Mouse (Mus musculus) C2C12 (cell line): ENCODE measurements at regions not wholly inside any gene's neighbourhood (a gene's known extent, or its start where the extent isn't known, plus 50 kb on each side); places are given as distances from the start of the nearest gene placed in this dataset.

Source experiments
- H3K27me3 ChIP-seq: one replicate; pipeline ENCODE4 v1.6.1; 2011; ENCODE audit not compliant: control insufficient read depth, insufficient read depth, insufficient read length
- H3K36me3 ChIP-seq: one replicate; pipeline ENCODE4 v1.6.1; 2011; ENCODE audit not compliant: control insufficient read depth, insufficient read depth
- H3K4me3 ChIP-seq: one replicate; pipeline ENCODE4 v1.5.1; 2011; ENCODE audit warnings: mild to moderate bottlenecking, control low read depth; ENCODE audit not compliant: poor library complexity, insufficient read depth, severe bottlenecking
- H3K79me2 ChIP-seq: one replicate; pipeline ENCODE4 v1.6.1; 2011; ENCODE audit not compliant: control insufficient read depth, insufficient read depth
- H3K79me3 ChIP-seq: one replicate; pipeline ENCODE4 v1.6.1; 2011; ENCODE audit warnings: low read depth, control low read depth
- H3ac ChIP-seq: one replicate; pipeline ENCODE3; 2011; ENCODE audit warnings: low read depth; ENCODE audit not compliant: control insufficient read depth, insufficient read length
- CEBPB ChIP-seq: IDR thresholded peaks from one replicate; pipeline ENCODE4 v1.6.1; 2011; ENCODE audit warnings: low read depth, mild to moderate bottlenecking, control low read depth, moderate library complexity
- CTCF ChIP-seq: IDR thresholded peaks from one replicate; pipeline ENCODE4 v1.5.1; 2011; ENCODE audit not compliant: control insufficient read depth, insufficient read depth, insufficient read length
- FOSL1 ChIP-seq: IDR thresholded peaks from one replicate; pipeline ENCODE4 v1.8.0; 2011; ENCODE audit warnings: mild to moderate bottlenecking, low read length; ENCODE audit not compliant: poor library complexity, insufficient read depth, severe bottlenecking
- MAX ChIP-seq: IDR thresholded peaks from one replicate; pipeline ENCODE4 v1.6.1; 2011; ENCODE audit warnings: mild to moderate bottlenecking, control low read depth
- MYOD1 ChIP-seq: IDR thresholded peaks from one replicate; pipeline ENCODE4 v1.6.1; 2011; ENCODE audit warnings: low read depth; ENCODE audit not compliant: control insufficient read depth, insufficient read length
- MYOG ChIP-seq: IDR thresholded peaks from one replicate; pipeline ENCODE4 v1.6.1; 2011; ENCODE audit not compliant: control insufficient read depth, insufficient read length; ENCODE audit errors: extremely low read depth
- USF1 ChIP-seq: IDR thresholded peaks from one replicate; pipeline ENCODE4 v1.6.1; 2011; ENCODE audit warnings: low read depth, mild to moderate bottlenecking, control low read depth, moderate library complexity

DNA sequence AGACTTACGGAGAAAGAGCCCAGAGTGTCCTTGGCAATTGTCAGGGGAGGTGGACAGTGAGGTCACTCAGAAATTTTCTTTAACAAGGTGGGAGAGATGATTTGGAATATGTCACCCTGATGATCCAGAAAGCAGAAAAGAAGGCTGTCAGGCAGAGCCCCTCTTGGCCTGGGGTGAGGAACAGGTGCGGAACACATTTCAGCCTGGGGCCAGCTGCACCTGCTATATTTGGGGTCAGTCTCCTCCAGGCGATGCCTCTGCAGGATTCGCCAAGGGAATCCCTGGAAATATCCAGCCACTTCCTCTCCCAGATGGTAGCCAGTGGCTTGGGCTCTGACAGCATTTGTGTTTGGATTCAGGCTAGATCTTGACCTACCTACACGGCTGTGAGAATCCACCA, 134.8 kb upstream of the Ctnnb1 start:
- Histone ChIP-seq H3K79me2 (no peaks in the 10 kb centered on the region), H3K36me3 (no peaks in the 10 kb centered on the region), H3K79me3 (no peaks in the 10 kb centered on the region), H3K27me3 (no peaks in the 10 kb centered on the region), H3ac (no peak overlapping the region), H3K4me3 (no peak overlapping the region)
- no peak for TF ChIP-seq CEBPB
- no peak for TF ChIP-seq CTCF
- TF ChIP-seq MAX, result no peak
- no peak for TF ChIP-seq USF1
- no peak for TF ChIP-seq FOSL1
- TF ChIP-seq MYOG, result no peak
- no peak for TF ChIP-seq MYOD1

DNA sequence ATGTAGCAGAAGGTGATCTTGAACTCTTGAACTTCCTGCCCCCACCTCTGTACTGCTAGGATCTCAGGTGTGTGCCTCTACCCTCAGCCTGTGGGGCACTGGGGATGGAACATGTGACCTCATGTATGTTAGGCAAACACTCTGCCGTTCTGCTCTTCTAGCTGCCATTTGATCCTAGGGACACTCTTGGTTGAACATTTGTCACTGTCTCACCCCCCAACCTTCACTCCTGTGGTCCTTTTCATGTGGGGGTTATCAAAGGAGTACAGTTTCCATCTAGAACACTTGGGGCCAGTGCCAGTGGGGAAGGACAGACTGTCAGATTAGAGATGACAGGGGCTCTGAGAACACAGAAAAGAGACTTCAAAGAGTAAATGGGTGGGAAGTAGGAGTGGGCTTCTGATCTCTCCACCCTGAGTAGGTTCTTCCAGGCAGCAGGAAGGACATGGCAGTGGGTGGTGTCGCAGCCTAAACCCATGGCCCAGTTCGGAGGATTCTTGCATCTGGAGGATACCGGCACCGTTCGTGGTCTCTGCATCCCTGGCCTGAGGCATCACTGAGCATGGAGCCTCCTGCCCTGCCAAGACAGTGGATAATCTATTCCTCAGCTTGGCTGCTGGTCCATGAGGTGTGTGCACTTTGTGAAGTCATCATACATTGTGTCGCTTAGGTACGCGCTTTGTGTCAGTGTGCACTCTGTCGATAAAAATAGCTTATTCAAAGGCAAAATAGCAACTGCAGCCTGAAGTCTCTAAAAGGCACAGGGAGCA, 132.7 kb upstream of the Ctnnb1 start:
- Histone ChIP-seq H3K79me2 (no peaks in the 10 kb centered on the region), H3K79me3 (no peaks in the 10 kb centered on the region), H3K4me3 (no peak overlapping the region), H3ac (no peak overlapping the region), H3K27me3 (no peaks in the 10 kb centered on the region), H3K36me3 (no peaks in the 10 kb centered on the region)
- TF ChIP-seq MAX, result no peak
- no peak for TF ChIP-seq USF1
- no peak for TF ChIP-seq CTCF

GRCm38 (mm10) chr9:120797996-120798663, 130.9 kb upstream of the Ctnnb1 start:
- Histone ChIP-seq H3K27me3 (no peaks in the 10 kb centered on the region), H3ac (no peak overlapping the region), H3K4me3 (no peak overlapping the region), H3K36me3 (no peaks in the 10 kb centered on the region), H3K79me3 (no peaks in the 10 kb centered on the region), H3K79me2 (no peaks in the 10 kb centered on the region)
- TF ChIP-seq FOSL1, result no peak
- TF ChIP-seq MYOG, result no peak
- no peak for TF ChIP-seq USF1
- no peak for TF ChIP-seq MAX
- TF ChIP-seq CTCF, result no peak
- no peak for TF ChIP-seq MYOD1
- TF ChIP-seq CEBPB, result no peak

DNA sequence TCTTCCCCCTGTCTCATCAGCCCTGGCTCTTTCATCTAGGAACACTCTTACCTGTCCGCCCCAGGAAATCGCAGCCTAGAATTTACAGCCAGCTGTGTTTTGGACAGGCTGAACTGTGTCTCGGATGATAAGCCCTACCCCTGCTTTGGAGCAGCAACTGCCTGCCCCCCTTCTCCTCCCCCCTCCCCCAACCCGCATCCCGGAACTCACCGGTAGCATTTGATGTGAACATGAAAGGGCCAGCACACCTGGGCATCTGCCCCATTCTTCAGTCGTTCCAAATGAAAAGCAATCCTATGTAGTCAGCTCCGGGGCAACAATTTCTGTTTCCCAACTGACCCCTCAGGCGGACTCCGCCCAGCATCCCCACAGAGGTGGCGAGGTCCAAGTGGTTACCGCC, 130.1 kb upstream of the Ctnnb1 start:
- no peak overlapping the region for H3K4me3 ChIP-seq
- no peaks in the 10 kb centered on the region for H3K36me3 ChIP-seq
- TF ChIP-seq USF1 (no peak), MYOG (no peak), CTCF (no peak), FOSL1 (no peak), MAX (no peak), CEBPB (no peak), MYOD1 (no peak)
- no peaks in the 10 kb centered on the region for H3K79me2 ChIP-seq
- no peaks in the 10 kb centered on the region for H3K79me3 ChIP-seq
- H3ac ChIP-seq, result no peak overlapping the region
- H3K27me3 ChIP-seq, result no peaks in the 10 kb centered on the region

DNA sequence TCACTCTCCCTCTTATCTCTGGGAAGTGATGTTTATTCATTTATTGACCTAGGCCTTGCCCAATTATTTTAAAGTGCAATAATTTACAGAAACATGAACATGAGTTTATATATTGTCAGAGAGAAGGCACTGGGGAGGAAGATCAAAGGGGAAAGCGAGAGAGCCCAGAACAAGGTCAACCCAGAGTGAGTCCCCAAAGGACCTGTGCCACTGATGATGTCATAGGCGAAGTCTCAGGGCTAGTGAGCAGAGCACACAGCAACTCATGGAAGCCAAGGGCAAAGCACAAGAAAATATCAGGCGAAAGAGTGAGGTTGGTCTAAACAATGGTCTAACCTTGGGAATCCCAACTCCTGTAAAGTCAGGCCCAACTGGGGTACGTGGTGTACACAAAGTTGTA, 126.4 kb upstream of the Ctnnb1 start:
- TF ChIP-seq CEBPB, result no peak
- TF ChIP-seq MYOD1, result no peak
- no peak for TF ChIP-seq MAX
- no peak for TF ChIP-seq FOSL1
- no peak for TF ChIP-seq USF1
- TF ChIP-seq CTCF, result no peak
- Histone ChIP-seq H3K36me3 (no peaks in the 10 kb centered on the region), H3K79me2 (no peaks in the 10 kb centered on the region), H3K27me3 (no peaks in the 10 kb centered on the region), H3K4me3 (no peak overlapping the region), H3ac (no peak overlapping the region), H3K79me3 (no peaks in the 10 kb centered on the region)

DNA sequence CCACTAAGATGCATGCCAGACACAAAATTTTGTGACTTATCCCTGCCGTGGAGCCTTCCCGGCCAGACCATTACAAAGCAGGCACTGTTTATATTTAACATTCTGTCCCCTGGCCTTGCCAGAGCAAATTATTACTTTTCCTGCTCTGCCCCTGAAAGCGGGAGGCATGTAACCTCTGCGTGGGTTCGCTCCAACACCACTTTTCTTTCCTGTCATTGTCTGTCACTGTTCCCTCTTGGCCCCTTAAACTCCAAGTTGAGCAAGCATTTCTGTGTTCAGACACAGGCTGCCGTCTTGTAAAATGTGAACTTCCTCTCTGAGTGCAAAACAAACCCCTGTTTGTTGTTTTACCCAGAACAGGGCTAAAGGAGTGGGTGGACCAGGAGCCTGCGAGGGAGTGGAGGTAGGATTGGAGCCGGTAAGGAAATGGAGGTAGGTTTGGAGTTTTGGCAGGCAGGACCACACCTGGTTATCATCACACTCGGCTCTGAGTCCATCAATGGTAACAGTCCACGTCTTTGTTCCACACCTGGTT, 124.2 kb upstream of the Ctnnb1 start:
- Histone ChIP-seq H3K79me2 (no peaks in the 10 kb centered on the region), H3K79me3 (no peaks in the 10 kb centered on the region), H3K27me3 (no peaks in the 10 kb centered on the region), H3K4me3 (no peak overlapping the region), H3ac (no peak overlapping the region), H3K36me3 (no peaks in the 10 kb centered on the region)
- TF ChIP-seq FOSL1, result no peak
- no peak for TF ChIP-seq USF1
- TF ChIP-seq MAX, result no peak
- TF ChIP-seq CTCF, result no peak
- no peak for TF ChIP-seq CEBPB
- TF ChIP-seq MYOG, result no peak
- TF ChIP-seq MYOD1, result no peak
